Mouse (Mus musculus): ENCODE measurements around the gene Rheb. TPM values are rescaled to one million over a fixed set of nuclear protein-coding genes. Genes with fewer than 3 reads are reported as not detected.

The Rheb gene
- 230 and 236 TPM in 2 replicates for polyA plus RNA-seq (2015; fragmentation: Nextera tagmentation; extraction: Ambion mirVana)

- Histone ChIP-seq H3K9me3 (no peaks in the 10 kb centered on the region), H3K27ac (replicated peaks) (peak within 1 kb of the TSS; percentile 99), H3K9ac (peak within 1 kb of the TSS; percentile 93), H3K4me3 (peak within 1 kb of the TSS; percentile 97), H3K4me1 (replicated peaks) (peaks cover 40% of the 10 kb centered on the region), H3K36me3 (no peaks in the 10 kb centered on the region), H3K27me3 (no peaks in the 10 kb centered on the region), H3K4me2 (peak within 1 kb of the TSS; percentile 73)
- under 1% methylated on average over 91 of the region's 92 CpGs for WGBS
- peak; percentile 99 for ATAC-seq (ENCODE audit: low FRiP score, low read depth)
Observed at GRCm38 (mm10) chr5:24842274-24843102, at the start of gene Rheb. Rheb (minus strand) TSS chr5:24842624.

GRCm38 (mm10) chr5:24889860-24890259 is 47.4 kb upstream of the Rheb start:
- H3K9me3 ChIP-seq = no peaks in the 10 kb centered on the region
- WGBS = 70% methylated on average over 9 of the region's 9 CpGs
- H3K4me1 ChIP-seq (replicated peaks) = no peaks in the 10 kb centered on the region
- no peak overlapping the region for H3K27ac ChIP-seq (replicated peaks)
- H3K27me3 ChIP-seq = no peaks in the 10 kb centered on the region
- H3K9ac ChIP-seq = no peak overlapping the region
- peaks cover 24% of the 10 kb centered on the region for H3K36me3 ChIP-seq
- no peak overlapping the region for H3K4me2 ChIP-seq
- ATAC-seq (ENCODE audit: low FRiP score, low read depth) = no peak
- H3K4me3 ChIP-seq = no peak overlapping the region

- Histone ChIP-seq H3K36me3 (peaks cover 29% of the 10 kb centered on the region), H3K27me3 (no peaks in the 10 kb centered on the region), H3K4me2 (no peak overlapping the region), H3K9me3 (no peaks in the 10 kb centered on the region), H3K27ac (replicated peaks) (no peak overlapping the region), H3K9ac (no peak overlapping the region), H3K4me3 (no peak overlapping the region), H3K4me1 (replicated peaks) (no peaks in the 10 kb centered on the region)
- WGBS = 90% methylated on average over 11 of the region's 11 CpGs
- ATAC-seq (ENCODE audit: low FRiP score, low read depth) = no peak
Observed at GRCm38 (mm10) chr5:24888874-24889591, 46.6 kb upstream of the Rheb start.

GRCm38 (mm10) chr5:24887271-24887670 is 44.8 kb upstream of the Rheb start:
- H3K36me3 ChIP-seq = peaks cover 39% of the 10 kb centered on the region
- WGBS = 96% methylated on average over 8 of the region's 8 CpGs

GRCm38 (mm10) chr5:24878713-24879112 is 36.3 kb upstream of the Rheb start:
- no peak overlapping the region for H3K4me2 ChIP-seq
- ATAC-seq (ENCODE audit: low FRiP score, low read depth) = no peak
- WGBS = 79% methylated on average over 4 of the region's 4 CpGs
- no peaks in the 10 kb centered on the region for H3K4me1 ChIP-seq (replicated peaks)
- H3K9ac ChIP-seq = no peak overlapping the region
- no peaks in the 10 kb centered on the region for H3K27me3 ChIP-seq
- H3K4me3 ChIP-seq = no peak overlapping the region
- H3K9me3 ChIP-seq = no peaks in the 10 kb centered on the region
- H3K27ac ChIP-seq (replicated peaks) = no peak overlapping the region
- H3K36me3 ChIP-seq = peaks cover 39% of the 10 kb centered on the region

More at GRCm38 (mm10) chr5:24887271-24887670, 44.8 kb upstream of the Rheb start:
- no peaks in the 10 kb centered on the region for H3K4me1 ChIP-seq (replicated peaks)
- H3K9ac ChIP-seq = no peak overlapping the region
- H3K27me3 ChIP-seq = no peaks in the 10 kb centered on the region
- no peak for ATAC-seq (ENCODE audit: low FRiP score, low read depth)
- no peak overlapping the region for H3K27ac ChIP-seq (replicated peaks)
- no peaks in the 10 kb centered on the region for H3K9me3 ChIP-seq
- H3K4me2 ChIP-seq = no peak overlapping the region
- no peak overlapping the region for H3K4me3 ChIP-seq

GRCm38 (mm10) chr5:24877836-24878624 is 35.6 kb upstream of the Rheb start:
- Histone ChIP-seq H3K4me1 (replicated peaks) (no peaks in the 10 kb centered on the region), H3K27ac (replicated peaks) (no peak overlapping the region), H3K9me3 (no peaks in the 10 kb centered on the region), H3K4me3 (no peak overlapping the region), H3K27me3 (no peaks in the 10 kb centered on the region), H3K4me2 (no peak overlapping the region), H3K9ac (no peak overlapping the region), H3K36me3 (peaks cover 35% of the 10 kb centered on the region)
- no peak for ATAC-seq (ENCODE audit: low FRiP score, low read depth)
- WGBS = 82% methylated on average over 11 of the region's 11 CpGs

GRCm38 (mm10) chr5:24876653-24877052 is 34.2 kb upstream of the Rheb start:
- Histone ChIP-seq H3K27me3 (no peaks in the 10 kb centered on the region), H3K4me1 (replicated peaks) (no peaks in the 10 kb centered on the region), H3K36me3 (peaks cover 29% of the 10 kb centered on the region), H3K4me3 (no peak overlapping the region), H3K27ac (replicated peaks) (no peak overlapping the region), H3K9me3 (no peaks in the 10 kb centered on the region), H3K9ac (no peak overlapping the region), H3K4me2 (no peak overlapping the region)
- no peak for ATAC-seq (ENCODE audit: low FRiP score, low read depth)
- WGBS = 92% methylated on average over 9 of the region's 9 CpGs

- no peak overlapping the region for H3K27ac ChIP-seq (replicated peaks)
- H3K9me3 ChIP-seq = no peaks in the 10 kb centered on the region
- H3K4me1 ChIP-seq (replicated peaks) = peaks cover 4% of the 10 kb centered on the region; the same call in 1 of the 2 replicates
- 89% methylated on average over 4 of the region's 4 CpGs for WGBS
- H3K4me2 ChIP-seq = no peak overlapping the region
- no peak for ATAC-seq (ENCODE audit: low FRiP score, low read depth)
- H3K27me3 ChIP-seq = no peaks in the 10 kb centered on the region
- H3K36me3 ChIP-seq = peaks cover 23% of the 10 kb centered on the region
- H3K9ac ChIP-seq = no peak overlapping the region
- no peak overlapping the region for H3K4me3 ChIP-seq
Observed at GRCm38 (mm10) chr5:24874111-24874510, 31.7 kb upstream of the Rheb start.

- no peak overlapping the region for H3K4me2 ChIP-seq
- H3K36me3 ChIP-seq = peaks cover 18% of the 10 kb centered on the region
- no peaks in the 10 kb centered on the region for H3K27me3 ChIP-seq
- H3K9me3 ChIP-seq = no peaks in the 10 kb centered on the region
- WGBS = 74% methylated on average over 6 of the region's 6 CpGs
- H3K9ac ChIP-seq = no peak overlapping the region
- H3K4me3 ChIP-seq = no peak overlapping the region
- peaks cover 4% of the 10 kb centered on the region; the same call in 1 of the 2 replicates for H3K4me1 ChIP-seq (replicated peaks)
- ATAC-seq (ENCODE audit: low FRiP score, low read depth) = no peak
- no peak overlapping the region for H3K27ac ChIP-seq (replicated peaks)
Observed at GRCm38 (mm10) chr5:24873221-24873620, 30.8 kb upstream of the Rheb start.

- H3K9ac ChIP-seq = no peak overlapping the region
- 95% methylated on average over 12 of the region's 12 CpGs for WGBS
- H3K27me3 ChIP-seq = no peaks in the 10 kb centered on the region
- H3K36me3 ChIP-seq = peaks cover 29% of the 10 kb centered on the region
- peaks cover 4% of the 10 kb centered on the region; the same call in 1 of the 2 replicates for H3K4me1 ChIP-seq (replicated peaks)
- no peak overlapping the region for H3K4me3 ChIP-seq
- ATAC-seq (ENCODE audit: low FRiP score, low read depth) = no peak
- no peak overlapping the region for H3K4me2 ChIP-seq
- no peak overlapping the region for H3K27ac ChIP-seq (replicated peaks)
- H3K9me3 ChIP-seq = no peaks in the 10 kb centered on the region
Observed at GRCm38 (mm10) chr5:24871276-24871675, 28.9 kb upstream of the Rheb start.

- no peaks in the 10 kb centered on the region for H3K9me3 ChIP-seq
- H3K9ac ChIP-seq = no peak overlapping the region
- no peaks in the 10 kb centered on the region for H3K27me3 ChIP-seq
- H3K4me2 ChIP-seq = no peak overlapping the region
- no peak overlapping the region for H3K27ac ChIP-seq (replicated peaks)
- no peak overlapping the region for H3K4me3 ChIP-seq
- 61% methylated on average over 11 of the region's 11 CpGs for WGBS
- ATAC-seq (ENCODE audit: low FRiP score, low read depth) = peak; percentile 50
- H3K36me3 ChIP-seq = peaks cover 22% of the 10 kb centered on the region
- peaks cover 4% of the 10 kb centered on the region; the same call in 1 of the 2 replicates for H3K4me1 ChIP-seq (replicated peaks)
Observed at GRCm38 (mm10) chr5:24869796-24870289, 27.4 kb upstream of the Rheb start.
